ENCODE assay signal across 8 mouse cellular contexts in the genomic region with DNA sequence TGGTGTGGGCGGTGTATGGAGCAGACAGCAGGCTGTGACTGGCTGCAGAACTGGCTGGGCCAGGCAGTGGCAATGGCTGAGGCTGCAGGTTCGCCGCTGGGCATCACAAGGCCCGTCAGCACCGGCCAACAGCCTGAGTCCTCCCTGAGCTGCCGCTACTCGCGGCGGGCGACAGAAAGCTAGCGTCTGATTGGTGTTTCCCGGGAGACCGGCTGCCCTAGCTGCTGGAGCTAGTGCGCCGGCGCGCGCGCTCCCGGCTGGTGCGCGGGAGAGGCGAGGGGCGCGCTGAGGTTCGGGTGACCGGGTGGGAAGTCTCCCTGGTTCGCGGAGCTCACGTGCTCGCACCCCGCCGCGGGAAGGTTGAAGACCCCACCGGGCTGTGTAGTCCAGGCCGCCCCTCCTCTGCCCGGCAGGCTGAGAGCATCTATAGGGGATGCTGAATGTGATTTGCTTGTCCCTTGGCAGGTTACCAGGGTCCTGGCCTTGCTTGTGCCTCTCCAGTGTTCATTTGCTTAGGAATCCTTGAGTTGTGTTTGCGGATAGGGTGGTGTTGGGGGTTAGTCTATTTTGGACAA.
DNase-seq lines count a peak whose midpoint lies in the region; ATAC-seq lines count a peak whose summit lies in the region.

No protein-coding gene starts in this region.

- H3K9me3 ChIP-seq in embryonic facial prominence, embryonic 11.5 days (replicated peaks; ENCODE audit: control insufficient read depth, low read length), result no peaks in the 10 kb centered on the region
- no peaks in the 10 kb centered on the region for H3K9me3 ChIP-seq in hindbrain, embryonic 11.5 days (ENCODE audit: control insufficient read depth, low read length)
- no peaks in the 10 kb centered on the region for H3K9me3 ChIP-seq in midbrain, embryonic 14.5 days (ENCODE audit: control insufficient read depth, low read length)

- peak; percentile 5 for DNase-seq in thymus, postnatal 14 days
- DNase-seq in thymus, postnatal 4 days, result no peak
- peak; percentile 89 for DNase-seq in embryonic facial prominence, embryonic 11.5 days (ENCODE audit: low spot score)
- peak; percentile 92 for DNase-seq in hindbrain, embryonic 11.5 days (ENCODE audit: low spot score)
- DNase-seq in layer of hippocampus, postnatal 25 days (ENCODE audit: extremely low spot score in 1 of 2, low spot score in 1 of 2), result peak; percentile 83 to 93
- peak; percentile 97 for DNase-seq in midbrain, embryonic 14.5 days
- peak; percentile 65 for DNase-seq in testis, postnatal 10 days (ENCODE audit: low spot score)
- DNase-seq in B cell, adult 2 months, result no peak

- H3K36me3 ChIP-seq in embryonic facial prominence, embryonic 11.5 days (replicated peaks; ENCODE audit: control insufficient read depth, insufficient read depth, low read depth, low read length), result no peaks in the 10 kb centered on the region
- H3K36me3 ChIP-seq in hindbrain, embryonic 11.5 days (ENCODE audit: control insufficient read depth, insufficient read depth, low read length), result no peaks in the 10 kb centered on the region
- H3K36me3 ChIP-seq in midbrain, embryonic 14.5 days (ENCODE audit: control insufficient read depth, insufficient read depth, low read length), result peaks cover 9% of the 10 kb centered on the region

- H3K27ac ChIP-seq in embryonic facial prominence, embryonic 11.5 days (replicated peaks; ENCODE audit: low read depth, low read length), result no peak overlapping the region
- peak overlapping the region; percentile 94 for H3K27ac ChIP-seq in hindbrain, embryonic 11.5 days (ENCODE audit: low read depth, low read length)
- H3K27ac ChIP-seq in midbrain, embryonic 14.5 days (replicated peaks; ENCODE audit: low read depth, low read length), result peak overlapping the region; percentile 89

- no peaks in the 10 kb centered on the region for H3K27me3 ChIP-seq in embryonic facial prominence, embryonic 11.5 days (ENCODE audit: control insufficient read depth, insufficient read depth, low read length)
- H3K27me3 ChIP-seq in hindbrain, embryonic 11.5 days (ENCODE audit: control insufficient read depth, insufficient read depth, low read length), result no peaks in the 10 kb centered on the region
- H3K27me3 ChIP-seq in midbrain, embryonic 14.5 days (ENCODE audit: control insufficient read depth, insufficient read depth, low read length), result no peaks in the 10 kb centered on the region

- H3K4me2 ChIP-seq in embryonic facial prominence, embryonic 11.5 days (ENCODE audit: low read depth, low read length), result peak overlapping the region; percentile 83
- peak overlapping the region; percentile 51 for H3K4me2 ChIP-seq in hindbrain, embryonic 11.5 days (replicated peaks; ENCODE audit: low read depth, low read length)
- H3K4me2 ChIP-seq in midbrain, embryonic 14.5 days (ENCODE audit: low read length), result peak overlapping the region; percentile 50

- WGBS in embryonic facial prominence, embryonic 11.5 days, result under 1% methylated on average over 36 of the region's 38 CpGs
- WGBS in hindbrain, embryonic 11.5 days, result under 1% methylated on average over 38 of the region's 38 CpGs
- under 1% methylated on average over 38 of the region's 38 CpGs for WGBS in midbrain, embryonic 14.5 days

- ATAC-seq in embryonic facial prominence, embryonic 11.5 days (replicated peaks; ENCODE audit: insufficient number of reproducible peaks, low FRiP score, low TSS enrichment, low read depth), result peak; percentile 94
- peak; percentile 92 for ATAC-seq in hindbrain, embryonic 11.5 days (ENCODE audit: low FRiP score)
- ATAC-seq in midbrain, embryonic 14.5 days (ENCODE audit: low FRiP score, low TSS enrichment), result peak; percentile 94

- no peaks in the 10 kb centered on the region for H3K4me1 ChIP-seq in embryonic facial prominence, embryonic 11.5 days (ENCODE audit: control insufficient read depth, insufficient read depth, low read length)
- no peaks in the 10 kb centered on the region for H3K4me1 ChIP-seq in hindbrain, embryonic 11.5 days (replicated peaks; ENCODE audit: control insufficient read depth, insufficient read depth, low read length)
- peaks cover 32% of the 10 kb centered on the region for H3K4me1 ChIP-seq in midbrain, embryonic 14.5 days (ENCODE audit: control insufficient read depth, insufficient read depth, low read length)

- peak overlapping the region; percentile 46 for H3K4me3 ChIP-seq in embryonic facial prominence, embryonic 11.5 days (ENCODE audit: low read depth, low read length)
- H3K4me3 ChIP-seq in hindbrain, embryonic 11.5 days (ENCODE audit: low read depth, low read length), result peak overlapping the region; percentile 35
- peak overlapping the region; percentile 40 for H3K4me3 ChIP-seq in midbrain, embryonic 14.5 days (replicated peaks; ENCODE audit: low read depth, low read length)

- H3K9ac ChIP-seq in embryonic facial prominence, embryonic 11.5 days (replicated peaks; ENCODE audit: low read length), result peak overlapping the region; percentile 65
- peak overlapping the region; percentile 61 for H3K9ac ChIP-seq in hindbrain, embryonic 11.5 days (ENCODE audit: low read depth, low read length)
- peak overlapping the region; percentile 70 for H3K9ac ChIP-seq in midbrain, embryonic 14.5 days (replicated peaks; ENCODE audit: low read length)

Comparison
In these comparisons a context has a peak if more than half of its experiments do, and no peak if none do; other contexts are left out.
1. DNase-seq: peak in thymus, postnatal 14 days (single experiment), embryonic facial prominence, embryonic 11.5 days (single experiment), hindbrain, embryonic 11.5 days (single experiment), layer of hippocampus, postnatal 25 days (2 of 2), midbrain, embryonic 14.5 days (single experiment) and testis, postnatal 10 days (single experiment); none in thymus, postnatal 4 days (single experiment) and B cell, adult 2 months (0 of 2).
2. Peak in every context shown above with its lines, with median percentiles within 50 percentile points of each other: ATAC-seq, H3K4me2 ChIP-seq, H3K4me3 ChIP-seq and H3K9ac ChIP-seq.